Mouse (Mus musculus) ovary, postnatal 10 days (tissue): ENCODE measurements around the gene Vopp1.

ENCODE experiments used
- DNase-seq: peaks from one replicate; pipeline ENCODE4 v3.0.0; 2022; ENCODE audit warnings: low spot score

Gene Vopp1

DNA sequence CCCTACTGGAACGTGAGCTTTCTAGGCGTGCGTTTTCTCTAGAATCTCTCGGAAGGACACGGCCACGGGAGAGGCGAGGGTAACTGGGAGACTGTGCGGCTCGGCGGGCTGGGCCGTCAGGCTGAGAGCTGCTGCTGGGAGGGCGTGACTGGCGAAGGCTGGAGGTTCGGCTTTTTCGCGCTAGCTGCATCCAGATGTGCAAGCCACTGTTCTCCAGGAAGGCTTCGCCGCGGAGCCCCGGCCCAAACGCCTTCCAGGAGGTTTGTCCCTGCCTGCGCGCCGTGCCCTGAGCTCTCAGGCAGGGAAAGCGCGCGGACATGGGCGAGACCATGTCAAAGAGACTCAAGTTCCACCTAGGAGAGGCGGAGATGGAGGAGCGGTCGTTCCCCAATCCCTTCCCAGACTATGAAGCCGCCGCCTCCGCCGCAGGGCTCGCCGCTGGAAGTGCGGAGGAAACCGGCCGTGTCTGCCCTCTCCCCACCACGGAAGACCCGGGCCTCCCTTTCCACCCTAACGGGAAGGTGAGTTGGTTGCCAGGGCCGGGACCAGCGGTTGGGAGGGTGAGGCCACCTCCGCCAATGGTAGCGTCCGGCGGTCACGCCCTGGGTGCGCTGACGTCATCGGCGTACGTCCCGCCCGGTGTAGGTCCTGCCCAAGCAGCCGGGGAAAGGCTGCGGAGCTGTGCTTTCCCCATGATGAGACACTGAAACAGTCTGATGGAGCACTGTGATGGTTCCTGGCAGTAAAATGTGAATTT is 122.0 kb downstream of the Vopp1 start:
- peak; percentile 94 for DNase-seq

DNA sequence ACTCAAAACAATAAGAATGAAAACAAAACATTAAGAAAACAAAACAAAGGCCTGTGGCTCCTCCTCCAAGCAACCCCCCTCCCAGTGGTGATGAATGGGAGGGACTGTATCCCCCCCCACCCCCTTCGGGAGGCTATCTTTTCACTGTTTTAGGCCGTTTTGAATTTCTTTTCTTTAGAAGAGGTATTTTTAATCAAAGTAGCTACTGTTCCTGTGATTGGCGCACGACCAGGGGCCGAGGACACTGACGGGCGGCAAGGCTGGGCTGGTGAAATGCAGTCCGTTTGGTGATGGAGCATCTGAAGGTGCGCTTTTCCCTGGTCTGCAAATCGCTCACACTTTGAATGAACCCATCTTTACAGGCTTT is 122.6 kb downstream of the Vopp1 start, which contains the start of gene Lancl2:
Gene Lancl2 (plus strand): TSS at position 165 of the 367 bp plus-strand sequence.
- DNase-seq: no peak

DNA sequence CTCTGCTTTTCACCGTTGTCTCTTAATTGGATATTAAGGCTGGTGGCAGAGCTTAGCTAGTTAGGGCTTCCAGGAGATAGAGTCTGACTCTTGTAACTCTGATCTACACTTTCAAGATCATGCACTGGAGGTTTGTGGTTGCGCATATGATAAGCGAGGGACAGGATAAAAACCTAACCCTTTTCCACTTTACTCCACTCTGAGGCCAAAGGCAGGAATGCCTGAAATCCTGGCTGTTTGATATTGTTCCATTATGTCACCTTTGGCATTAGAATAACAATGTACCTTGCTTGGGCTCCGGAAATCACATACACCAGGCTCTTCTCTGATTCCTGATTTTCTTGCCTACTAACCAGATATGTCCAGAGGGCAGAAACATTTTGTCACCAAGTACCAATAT is 123.3 kb downstream of the Vopp1 start:
- DNase-seq: no peak

DNA sequence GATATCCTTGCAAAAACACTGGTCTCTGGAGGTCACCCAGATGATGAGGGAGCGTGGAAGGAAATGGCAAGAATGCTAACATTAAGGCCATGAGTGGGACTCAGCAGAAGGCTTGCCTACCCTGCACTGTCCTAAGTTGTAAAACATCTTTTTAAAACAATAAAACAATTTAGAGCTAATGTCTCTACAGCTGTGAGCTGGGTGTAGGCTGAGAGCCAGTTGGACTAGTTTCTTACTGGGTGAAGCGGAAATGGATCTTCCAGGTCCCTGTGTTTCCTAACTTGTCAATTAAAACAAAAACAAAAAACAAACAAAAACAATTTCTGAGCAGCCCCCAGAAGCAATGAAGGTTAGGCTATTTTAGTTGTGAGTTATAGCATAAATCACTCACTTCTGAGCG is 131.8 kb downstream of the Vopp1 start:
- no peak for DNase-seq

DNA sequence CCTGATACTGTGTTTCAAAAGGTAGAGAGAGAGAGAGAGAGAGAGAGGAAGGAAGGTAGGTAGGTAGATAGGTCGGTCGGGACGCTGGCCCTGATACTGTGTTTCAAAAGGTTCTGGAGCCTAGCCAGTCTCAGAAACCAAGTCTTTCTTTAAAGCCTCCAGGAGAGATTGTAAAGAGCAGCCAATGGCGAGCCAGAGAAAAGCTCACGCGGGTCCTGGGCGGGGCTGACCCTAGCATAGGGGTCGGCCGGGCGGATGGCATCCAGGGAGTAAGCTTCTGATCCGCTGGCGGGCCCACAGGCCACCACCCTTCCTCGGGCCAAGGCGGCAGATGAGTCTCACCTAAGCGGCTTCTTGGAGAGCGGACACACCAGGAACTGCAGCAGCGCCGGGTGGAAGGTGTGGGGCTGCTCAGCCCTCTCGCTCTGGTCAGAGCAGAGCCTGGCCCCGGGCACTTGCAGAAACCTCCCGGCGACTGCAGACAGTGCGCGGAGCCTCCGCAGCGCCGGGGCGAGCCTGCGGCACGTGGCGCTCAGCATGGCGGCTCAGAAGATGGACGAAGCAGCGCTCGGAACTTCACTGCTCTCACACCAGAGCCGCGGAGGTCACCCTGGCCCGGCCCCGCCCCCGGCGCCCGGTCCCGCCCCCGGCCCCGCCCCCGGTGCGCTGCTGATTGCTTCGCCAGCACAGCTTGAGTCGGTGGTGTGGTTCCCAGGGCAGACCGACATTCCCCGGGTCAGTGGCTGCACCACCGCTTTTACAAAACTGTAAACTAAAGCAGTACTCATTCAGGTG is 133.3 kb downstream of the Vopp1 start, which contains the start of gene Pyurf:
Gene Pyurf (minus strand): TSS at position 612 of the 795 bp plus-strand sequence.
- peak; percentile 73 for DNase-seq

DNA sequence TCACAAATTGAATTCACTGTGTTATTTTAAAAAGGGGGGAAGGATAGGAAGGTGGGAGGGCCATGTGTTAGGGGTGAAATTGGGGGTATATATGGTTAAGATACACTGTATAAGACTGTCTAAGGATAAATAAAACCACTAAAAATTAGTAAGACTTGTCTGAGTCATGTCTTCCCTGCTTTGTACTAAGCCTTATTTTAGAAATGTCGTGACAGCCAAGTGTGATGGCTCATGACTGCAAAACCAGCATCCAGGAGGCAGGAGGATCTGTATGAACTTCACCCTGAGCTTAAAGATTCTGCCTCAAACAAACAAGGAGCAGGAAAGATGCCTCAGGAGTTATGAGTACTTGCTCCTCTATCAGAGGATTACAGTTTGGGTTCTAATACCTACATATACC is 140.8 kb downstream of the Vopp1 start:
- no peak for DNase-seq
